Mouse (Mus musculus): ENCODE results near the gene Rasgrf2.

DNA sequence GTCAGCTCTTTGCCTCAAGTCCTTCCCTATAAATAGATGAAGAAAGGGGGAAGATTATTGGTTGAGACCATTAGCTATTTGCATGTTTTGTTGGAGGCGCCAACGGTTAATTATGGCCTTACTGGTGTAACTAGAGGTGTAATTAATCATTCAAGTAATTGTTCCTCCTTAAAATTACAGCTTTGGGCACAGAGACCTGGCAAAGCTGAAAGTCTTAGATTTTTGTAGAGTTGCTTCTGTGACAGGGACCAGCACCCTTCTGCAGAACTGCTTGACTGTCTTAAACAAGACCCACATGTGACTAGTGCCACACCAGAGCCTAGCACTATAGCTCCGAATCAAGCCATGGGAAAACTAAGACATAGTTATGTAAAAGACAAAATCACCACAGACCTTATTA lies 134.5 kb downstream of the Rasgrf2 start:
- TF ChIP-seq CTCF (IDR thresholded peaks at IDR 0.05; ENCODE audit: insufficient read depth, low read depth, low read length) (no peak), POLR2A (IDR thresholded peaks at IDR 0.05; ENCODE audit: insufficient read depth, low read depth, low read length) (no peak)
